Mouse (Mus musculus) cortical plate, adult 2 months (tissue): ENCODE measurements at regions not wholly inside any gene's neighbourhood (a gene's known extent, or its start where the extent isn't known, plus 50 kb on each side); places are given as distances from the start of the nearest gene placed in this dataset.
"Not testable (repeated sequence)": the region's sequence is repeated elsewhere in the genome, so short reads cannot be mapped to it uniquely, and the experiment has no call there.

Experiments used
- H3K27ac ChIP-seq: fragments of 200-500 bp; 2 replicates; pipeline ENCODE4 v1.5.1; 2012; ENCODE audit warnings: low read length, control low read depth, inconsistent platforms; ENCODE audit not compliant: insufficient read depth
- H3K4me1 ChIP-seq: fragments of 200-500 bp; 2 replicates; pipeline ENCODE4 v1.6.1; 2011; ENCODE audit warnings: low read length; ENCODE audit not compliant: control insufficient read depth, insufficient read depth
- H3K4me3 ChIP-seq: fragments of 200-500 bp; 2 replicates; pipeline ENCODE4 v1.5.1; 2011; ENCODE audit warnings: mild to moderate bottlenecking, low read length, control low read depth; ENCODE audit not compliant: insufficient read depth
- CTCF ChIP-seq: fragments of 200-500 bp; IDR thresholded peaks from 2 replicates; pipeline ENCODE4 v1.5.1; 2011; ENCODE audit warnings: mild to moderate bottlenecking, control low read depth, low read length; ENCODE audit not compliant: insufficient read depth; ENCODE audit errors: extremely low read depth
- POLR2A ChIP-seq: fragments of 200-500 bp; IDR thresholded peaks from 2 replicates; pipeline ENCODE4 v1.6.1; 2011; ENCODE audit warnings: mild to moderate bottlenecking, low read length, control low read depth; ENCODE audit not compliant: insufficient read depth; ENCODE audit errors: extremely low read depth

- Histone ChIP-seq H3K27ac (no peak overlapping the region), H3K4me3 (no peak overlapping the region), H3K4me1 (no peaks in the 10 kb centered on the region)
- TF ChIP-seq CTCF (no peak), POLR2A (no peak)
These were observed 530.2 kb upstream of the Pdcd1 start for GRCm38 (mm10) chr1:94582526-94582925.

- no peak overlapping the region for H3K27ac ChIP-seq
- no peak overlapping the region for H3K4me3 ChIP-seq
- no peaks in the 10 kb centered on the region for H3K4me1 ChIP-seq
- TF ChIP-seq CTCF (no peak), POLR2A (no peak)
These were observed 529.5 kb upstream of the Pdcd1 start for GRCm38 (mm10) chr1:94581650-94582405.

DNA sequence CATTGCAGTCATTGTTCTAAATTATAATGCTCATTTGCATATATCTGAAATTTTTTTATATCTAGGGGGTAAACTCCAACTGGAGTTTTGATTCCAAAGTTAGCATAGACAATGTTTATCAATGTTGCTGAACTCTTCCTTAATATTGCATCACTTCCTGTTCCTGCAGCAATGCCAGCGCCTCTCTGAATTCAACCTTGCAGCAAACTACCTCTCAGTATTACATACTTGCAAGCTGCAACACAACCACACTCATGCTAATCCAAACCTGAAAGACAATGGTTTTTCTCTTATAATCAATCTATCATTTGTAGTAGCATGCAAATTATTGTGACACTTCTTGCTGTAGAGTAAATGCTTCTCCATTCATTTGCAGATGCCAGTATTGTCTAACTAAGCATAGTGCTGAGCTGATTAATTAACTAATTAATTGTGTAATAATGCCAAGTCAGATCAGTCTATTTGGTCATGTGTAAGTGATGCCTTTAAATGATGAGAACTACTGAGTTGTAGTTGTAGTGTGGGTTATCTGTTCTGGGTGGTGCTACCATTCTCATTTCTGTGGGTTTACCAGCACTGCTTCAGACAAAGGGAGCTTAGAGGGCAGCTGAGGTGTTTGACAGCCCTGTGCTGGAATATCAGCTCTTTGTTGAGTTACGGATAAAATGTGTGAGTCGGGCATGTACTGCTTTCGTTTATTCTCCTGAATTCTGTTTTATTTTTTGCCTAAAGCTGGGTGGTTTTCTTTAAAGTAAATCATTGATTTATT lies 480.6 kb upstream of the Pdcd1 start:
- Histone ChIP-seq H3K4me3 (no peak overlapping the region), H3K27ac (no peak overlapping the region), H3K4me1 (no peaks in the 10 kb centered on the region)
- no peak for TF ChIP-seq CTCF
- no peak for TF ChIP-seq POLR2A

DNA sequence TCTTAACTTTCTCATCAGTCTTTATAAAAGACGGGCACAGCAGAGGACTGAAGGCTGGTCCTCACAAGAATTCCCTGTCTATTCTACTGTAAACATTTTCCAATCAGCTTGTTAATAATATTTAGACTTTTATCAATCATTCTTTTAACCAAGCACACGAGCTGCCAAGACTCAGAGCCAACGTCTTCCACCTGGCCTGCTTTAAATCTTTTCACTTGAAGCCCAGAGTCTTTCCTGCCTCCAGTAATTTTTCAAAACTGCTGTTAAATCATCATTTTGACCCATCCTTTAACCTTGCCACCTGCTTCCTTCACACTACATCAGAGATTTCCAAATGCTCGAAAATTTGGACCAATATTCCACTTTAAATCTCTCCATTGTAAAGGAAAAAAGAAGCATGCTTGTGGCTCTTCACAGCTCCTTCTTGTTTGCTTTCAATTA lies 451.7 kb upstream of the Pdcd1 start:
- Histone ChIP-seq H3K27ac (no peak overlapping the region), H3K4me3 (no peak overlapping the region), H3K4me1 (no peaks in the 10 kb centered on the region)
- TF ChIP-seq CTCF: no peak
- TF ChIP-seq POLR2A: no peak

DNA sequence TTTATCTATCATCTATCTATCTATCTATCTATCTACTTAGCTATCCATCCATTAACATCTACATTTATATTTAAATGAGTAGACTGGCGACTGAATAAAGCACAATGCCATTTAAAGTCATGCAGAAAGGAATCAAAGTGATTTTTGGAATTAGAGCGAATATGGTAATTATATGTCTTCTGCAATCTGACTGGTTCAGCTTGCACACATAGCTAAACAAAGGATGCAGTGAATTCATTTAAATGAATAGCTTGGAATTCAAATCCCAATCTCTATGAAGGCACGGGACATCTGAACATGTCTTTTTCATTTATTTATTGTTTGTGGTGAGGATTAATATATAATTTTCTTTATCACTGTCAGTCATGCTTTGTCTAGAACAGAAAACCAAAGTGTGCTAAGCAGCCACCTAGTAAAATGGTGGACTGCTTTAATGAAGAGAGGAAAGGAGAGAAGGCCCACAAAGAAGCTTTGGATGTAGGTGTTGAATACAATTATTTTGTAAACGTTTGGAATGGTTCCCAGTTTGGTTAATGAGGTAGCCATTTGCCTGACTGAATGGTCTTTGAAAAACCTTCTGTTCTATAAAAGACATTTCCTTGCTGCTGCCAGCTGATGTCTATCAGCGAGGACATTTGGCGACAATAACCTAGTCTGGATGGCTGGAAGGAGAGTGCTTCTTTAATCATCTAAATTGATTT lies 451.2 kb upstream of the Pdcd1 start:
- Histone ChIP-seq H3K27ac (no peak overlapping the region), H3K4me3 (no peak overlapping the region), H3K4me1 (no peaks in the 10 kb centered on the region)
- TF ChIP-seq POLR2A (no peak), CTCF (no peak)

DNA sequence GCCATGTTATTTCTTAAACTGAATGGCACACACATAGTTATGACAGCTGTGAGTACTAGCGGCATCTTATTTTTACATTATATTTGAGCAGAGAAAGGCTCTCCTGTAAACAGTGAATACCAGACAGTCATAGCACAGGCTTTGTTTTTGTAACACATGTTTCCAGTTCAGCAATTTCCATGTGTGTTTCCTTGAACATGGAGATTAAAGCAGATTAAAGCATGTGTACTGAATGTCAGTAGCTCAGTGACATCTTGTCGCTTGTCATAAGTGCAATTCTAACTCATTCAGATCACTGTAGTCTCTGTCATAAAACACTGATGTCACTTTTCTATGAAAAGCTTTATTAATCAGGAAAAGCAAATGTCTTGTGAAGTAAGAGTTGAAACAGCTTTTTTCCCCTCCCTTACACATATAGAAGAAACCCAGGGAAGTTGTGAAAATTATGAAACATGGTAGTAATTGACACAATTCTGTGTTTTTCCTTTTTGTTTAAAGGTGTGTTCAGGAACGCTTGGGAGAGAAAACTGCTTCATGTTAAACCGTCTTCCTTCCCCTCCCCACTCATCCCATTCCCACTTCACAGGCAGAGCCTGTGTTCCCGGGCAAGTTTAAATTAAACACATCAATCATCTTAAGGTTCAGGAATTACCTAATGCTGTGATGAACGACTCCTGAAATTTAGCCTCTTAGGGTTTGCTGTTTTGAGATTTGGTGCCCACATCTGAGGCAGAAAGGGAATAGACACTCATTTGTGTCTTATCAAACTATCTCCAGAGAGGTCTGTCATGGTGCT lies 449.9 kb upstream of the Pdcd1 start:
- H3K4me3 ChIP-seq: no peak overlapping the region
- no peaks in the 10 kb centered on the region for H3K4me1 ChIP-seq
- H3K27ac ChIP-seq: no peak overlapping the region
- no peak for TF ChIP-seq CTCF
- no peak for TF ChIP-seq POLR2A

DNA sequence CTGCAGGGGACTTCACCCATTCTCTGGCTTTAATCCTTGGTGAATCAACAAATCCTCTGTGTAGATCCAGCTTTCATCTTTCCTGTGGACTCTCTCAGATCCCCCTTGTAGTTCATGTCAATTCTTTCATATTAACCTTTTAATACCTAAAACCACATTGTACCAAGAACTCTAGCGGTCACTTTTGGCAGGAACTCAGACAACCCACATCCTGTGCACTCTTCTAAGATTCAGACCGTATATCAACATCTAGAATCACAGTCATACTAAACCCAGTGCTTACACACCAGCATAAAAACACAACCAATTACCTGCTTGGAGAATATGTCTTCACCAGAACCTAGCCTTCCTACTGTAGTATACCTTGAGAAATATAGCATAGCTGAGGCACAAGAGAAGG lies 444.6 kb upstream of the Pdcd1 start:
- TF ChIP-seq CTCF (no peak), POLR2A (no peak)
- H3K4me3 ChIP-seq: no peak overlapping the region
- H3K4me1 ChIP-seq: no peaks in the 10 kb centered on the region
- H3K27ac ChIP-seq: no peak overlapping the region

- Histone ChIP-seq H3K27ac (no peak overlapping the region), H3K4me3 (no peak overlapping the region), H3K4me1 (no peaks in the 10 kb centered on the region)
- TF ChIP-seq POLR2A (no peak), CTCF (no peak)
These were observed 444.0 kb upstream of the Pdcd1 start for GRCm38 (mm10) chr1:94496341-94496740.

DNA sequence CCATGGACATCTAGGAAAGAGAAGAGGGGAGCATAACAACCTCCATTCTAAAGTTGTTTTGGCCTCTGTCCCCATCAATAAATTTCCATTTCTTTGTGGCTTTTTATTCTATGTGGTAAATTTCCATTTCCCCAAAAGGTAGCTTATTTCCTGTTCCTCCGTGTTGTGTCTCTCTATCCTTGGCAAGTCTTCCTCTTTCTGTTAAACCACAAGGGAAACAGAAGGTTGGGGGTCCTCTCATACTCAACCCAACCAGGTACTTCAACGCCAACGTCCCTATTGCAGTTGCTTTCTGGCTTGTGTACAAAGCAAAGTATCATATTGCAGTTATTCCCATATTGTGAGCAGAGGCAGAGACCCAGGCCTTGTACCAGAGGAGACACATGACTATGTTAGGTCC lies 434.7 kb upstream of the Pdcd1 start:
- Histone ChIP-seq H3K4me1 (no peaks in the 10 kb centered on the region), H3K4me3 (no peak overlapping the region), H3K27ac (no peak overlapping the region)
- TF ChIP-seq POLR2A (no peak), CTCF (no peak)

- H3K4me1 ChIP-seq, H3K4me3 ChIP-seq, H3K27ac ChIP-seq: not testable (repeated sequence)
These were observed 417.5 kb upstream of the Pdcd1 start for GRCm38 (mm10) chr1:94469834-94470233.
